Mouse (Mus musculus): ENCODE results near the gene Zfp541. TPM values are rescaled to one million over a fixed set of nuclear protein-coding genes. Genes with fewer than 3 reads are reported as not detected.

Zfp541 gene
- polyA plus RNA-seq, 1 experiment from 2014 or later: not detected

DNA sequence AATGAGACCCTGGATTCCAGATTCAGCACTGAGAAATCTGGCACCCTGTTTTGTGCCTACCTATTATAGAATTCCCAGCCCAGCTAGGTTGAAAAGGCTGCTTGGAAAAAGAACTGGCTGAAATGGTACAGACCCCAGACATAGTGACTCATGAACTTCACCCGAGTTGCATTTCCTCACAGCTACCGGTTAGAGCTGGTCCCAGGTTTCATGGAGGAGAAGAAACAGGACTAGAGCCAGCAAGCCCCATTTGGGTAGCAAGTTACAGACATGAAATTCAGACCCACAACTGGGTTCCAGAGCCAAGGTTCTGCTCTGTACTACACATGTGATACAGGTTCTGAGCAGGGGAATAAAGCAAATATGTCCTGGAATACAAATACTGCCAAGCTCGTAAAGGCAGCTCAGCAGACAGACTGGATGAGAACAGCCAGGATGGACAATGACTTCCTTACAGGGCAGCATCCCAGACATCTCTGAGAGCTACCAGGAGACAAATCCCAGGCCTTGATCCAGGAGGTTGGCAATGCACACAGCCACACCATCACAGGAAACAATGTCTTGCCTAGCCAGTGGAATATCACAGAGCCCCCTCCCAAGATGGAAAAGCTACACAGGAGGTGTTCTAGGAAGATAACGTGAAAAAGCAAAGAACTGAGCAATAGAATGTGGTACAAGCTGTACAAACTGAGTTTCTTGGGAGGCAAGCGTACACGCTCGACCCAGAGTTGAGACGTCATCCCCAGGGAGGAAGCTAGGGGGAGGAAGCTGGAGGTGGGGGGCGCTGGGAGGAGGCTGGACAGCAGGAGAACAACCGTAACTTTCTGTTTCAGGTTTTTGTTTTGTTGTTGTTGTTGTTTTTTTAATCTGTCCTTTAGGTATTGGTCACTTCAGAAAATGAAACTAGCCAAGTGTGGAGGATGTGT, 18.5 kb upstream of the Zfp541 start:
- ATAC-seq (no peak), DNase-seq (ENCODE audit: low spot score) (no peak)
- 86% methylated on average over 10 of the region's 10 CpGs for WGBS
- H3K9ac ChIP-seq (ENCODE audit: low read length): 0 out of 2 replicates have a peak overlapping the region, but pooled peaks have one; percentile 8
- peaks cover 7% of the 10 kb centered on the region; the same call in 1 of the 2 replicates for H3K36me3 ChIP-seq (ENCODE audit: control insufficient read depth, insufficient read depth, low read length)
- no peak overlapping the region for H3K4me3 ChIP-seq (ENCODE audit: low read depth, low read length)
- no peaks in the 10 kb centered on the region for H3K9me3 ChIP-seq (replicated peaks; ENCODE audit: control insufficient read depth, low read length)
- H3K4me1 ChIP-seq (ENCODE audit: control insufficient read depth, insufficient read depth, low read length): peaks cover 20% of the 10 kb centered on the region
- no peak overlapping the region for H3K4me2 ChIP-seq (ENCODE audit: low read length)
- no peaks in the 10 kb centered on the region for H3K27me3 ChIP-seq (replicated peaks; ENCODE audit: control insufficient read depth, insufficient read depth, low read length)
- H3K27ac ChIP-seq (ENCODE audit: low read depth, low read length): 0 out of 2 replicates have a peak overlapping the region, but pooled peaks have one; percentile 14

DNA sequence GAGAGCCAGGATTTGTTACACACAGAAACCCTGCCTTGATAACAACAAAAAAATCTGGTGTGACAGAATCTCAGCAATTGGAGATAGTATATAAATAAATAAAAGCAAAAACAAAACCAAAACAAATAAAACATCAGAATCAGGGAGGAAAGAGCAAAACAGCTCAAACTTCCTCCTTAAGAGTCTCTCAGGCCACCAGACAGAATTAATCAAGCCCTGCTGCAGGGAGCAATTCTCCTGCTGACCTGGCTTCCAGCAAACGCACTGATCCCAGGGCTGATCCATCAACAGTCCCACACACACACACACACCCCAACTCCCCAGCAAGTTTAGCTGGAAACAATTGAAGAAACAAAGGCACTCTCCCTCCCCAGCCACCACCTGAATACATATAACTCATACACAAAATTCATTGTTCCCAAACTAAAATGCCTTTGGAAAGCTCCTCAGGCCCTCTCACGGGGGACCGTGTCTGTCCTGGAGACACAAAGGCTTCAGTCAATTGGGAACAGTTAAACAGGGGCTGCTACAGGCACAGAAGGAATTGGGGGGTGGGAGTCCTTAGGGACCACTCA, 17.7 kb upstream of the Zfp541 start:
- H3K4me2 ChIP-seq (ENCODE audit: low read length): no peak overlapping the region
- WGBS: 32% methylated on average over 3 of the region's 3 CpGs
- peaks cover 21% of the 10 kb centered on the region for H3K4me1 ChIP-seq (ENCODE audit: control insufficient read depth, insufficient read depth, low read length)
- H3K27me3 ChIP-seq (replicated peaks; ENCODE audit: control insufficient read depth, insufficient read depth, low read length): no peaks in the 10 kb centered on the region
- no peak overlapping the region for H3K4me3 ChIP-seq (ENCODE audit: low read depth, low read length)
- no peaks in the 10 kb centered on the region for H3K9me3 ChIP-seq (replicated peaks; ENCODE audit: control insufficient read depth, low read length)
- no peak overlapping the region for H3K27ac ChIP-seq (ENCODE audit: low read depth, low read length)
- ATAC-seq (no peak), DNase-seq (ENCODE audit: low spot score) (no peak)
- H3K36me3 ChIP-seq (ENCODE audit: control insufficient read depth, insufficient read depth, low read length): peaks cover 7% of the 10 kb centered on the region; the same call in 1 of the 2 replicates
- peak overlapping the region; percentile 43; the same call in 1 of the 2 replicates for H3K9ac ChIP-seq (ENCODE audit: low read length)

DNA sequence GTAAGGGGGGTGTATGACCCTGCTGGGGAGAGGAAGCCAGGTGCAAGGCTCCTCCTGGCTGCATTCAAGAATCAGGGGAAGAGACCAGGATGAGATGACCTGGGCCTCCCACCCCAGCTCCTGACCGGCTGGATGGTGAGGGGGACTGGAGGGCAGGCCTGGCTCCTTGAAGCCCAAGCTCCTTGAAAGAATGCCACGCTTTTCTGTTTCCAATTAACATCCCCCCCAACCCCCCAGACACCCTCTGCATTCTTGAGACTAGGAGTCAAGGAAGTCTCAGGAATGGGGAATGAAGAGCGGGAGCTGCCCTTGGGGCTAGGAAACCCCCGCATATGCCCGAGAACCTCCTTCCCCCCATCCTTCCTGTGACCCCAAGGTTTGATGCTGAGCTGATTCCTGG, 17.1 kb upstream of the Zfp541 start:
- no peaks in the 10 kb centered on the region for H3K27me3 ChIP-seq (replicated peaks; ENCODE audit: control insufficient read depth, insufficient read depth, low read length)
- peak overlapping the region; percentile 43 for H3K9ac ChIP-seq (ENCODE audit: low read length)
- ATAC-seq: no peak
- no peaks in the 10 kb centered on the region for H3K9me3 ChIP-seq (replicated peaks; ENCODE audit: control insufficient read depth, low read length)
- no peak overlapping the region for H3K4me3 ChIP-seq (ENCODE audit: low read depth, low read length)
- no peak overlapping the region for H3K4me2 ChIP-seq (ENCODE audit: low read length)
- H3K36me3 ChIP-seq (ENCODE audit: control insufficient read depth, insufficient read depth, low read length): peaks cover 7% of the 10 kb centered on the region; the same call in 1 of the 2 replicates
- H3K4me1 ChIP-seq (ENCODE audit: control insufficient read depth, insufficient read depth, low read length): peaks cover 26% of the 10 kb centered on the region
- no peak overlapping the region for H3K27ac ChIP-seq (ENCODE audit: low read depth, low read length)
- WGBS: 55% methylated on average over 5 of the region's 5 CpGs
- no peak for DNase-seq (ENCODE audit: low spot score)

DNA sequence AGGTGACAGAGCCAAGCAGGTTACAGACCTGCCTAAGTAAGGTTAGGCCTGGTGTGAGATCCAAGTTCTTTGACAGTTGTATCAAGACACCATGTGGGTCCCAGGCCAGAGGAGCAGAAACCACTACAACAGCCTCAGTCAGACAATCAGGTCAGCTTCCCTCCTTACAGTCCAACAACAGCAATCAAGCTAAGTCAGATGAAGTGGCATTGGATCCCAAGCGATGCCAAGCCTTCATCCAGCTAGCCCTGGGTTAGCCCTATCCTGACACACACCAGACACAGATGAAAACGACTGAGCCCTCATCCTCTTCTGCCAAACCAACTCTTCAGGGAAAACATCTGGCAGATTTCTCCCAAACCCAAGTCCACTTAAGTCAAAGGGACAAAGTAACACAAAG, 16.1 kb upstream of the Zfp541 start:
- peak overlapping the region; percentile 99; the same call in 1 of the 2 replicates for H3K27ac ChIP-seq (ENCODE audit: low read depth, low read length)
- peaks cover 7% of the 10 kb centered on the region; the same call in 1 of the 2 replicates for H3K36me3 ChIP-seq (ENCODE audit: control insufficient read depth, insufficient read depth, low read length)
- H3K9ac ChIP-seq (ENCODE audit: low read length): peak overlapping the region; percentile 99; the same call in 1 of the 2 replicates
- DNase-seq (ENCODE audit: low spot score): no peak
- H3K4me2 ChIP-seq (ENCODE audit: low read length): peak overlapping the region; percentile 81
- peak overlapping the region; percentile 86 for H3K4me3 ChIP-seq (ENCODE audit: low read depth, low read length)
- H3K9me3 ChIP-seq (replicated peaks; ENCODE audit: control insufficient read depth, low read length): no peaks in the 10 kb centered on the region
- ATAC-seq: no peak
- H3K4me1 ChIP-seq (ENCODE audit: control insufficient read depth, insufficient read depth, low read length): peaks cover 32% of the 10 kb centered on the region
- H3K27me3 ChIP-seq (replicated peaks; ENCODE audit: control insufficient read depth, insufficient read depth, low read length): no peaks in the 10 kb centered on the region
- 68% methylated on average over 2 of the region's 2 CpGs for WGBS

DNA sequence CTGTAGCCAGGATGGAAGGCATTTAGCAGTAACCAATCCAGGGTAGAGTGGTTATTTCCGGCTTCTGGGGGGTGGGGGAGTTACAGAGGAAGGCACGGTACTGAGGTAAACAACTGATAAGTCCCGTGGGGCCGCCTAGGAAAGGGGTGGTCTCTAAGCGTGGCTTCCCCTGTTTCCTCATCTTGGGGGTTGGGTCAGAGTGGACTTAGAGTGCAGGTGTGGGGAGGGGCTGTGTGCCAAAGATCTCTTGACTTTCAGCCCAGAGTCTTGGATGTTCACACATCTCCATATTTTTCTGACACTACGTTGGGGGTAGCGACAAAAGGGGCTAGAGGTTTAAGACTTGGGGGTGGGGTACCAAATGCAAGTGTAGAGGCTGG, 15.5 kb upstream of the Zfp541 start:
- DNase-seq (ENCODE audit: low spot score) (peak; percentile 54), ATAC-seq (peak; percentile 9; the same call in 1 of the 2 replicates)
- H3K27ac ChIP-seq (ENCODE audit: low read depth, low read length): peak overlapping the region; percentile 99
- peak overlapping the region; percentile 99 for H3K9ac ChIP-seq (ENCODE audit: low read length)
- WGBS: 4% methylated on average over 7 of the region's 7 CpGs
- H3K4me1 ChIP-seq (ENCODE audit: control insufficient read depth, insufficient read depth, low read length): peaks cover 32% of the 10 kb centered on the region
- no peaks in the 10 kb centered on the region for H3K9me3 ChIP-seq (replicated peaks; ENCODE audit: control insufficient read depth, low read length)
- H3K36me3 ChIP-seq (ENCODE audit: control insufficient read depth, insufficient read depth, low read length): peaks cover 7% of the 10 kb centered on the region; the same call in 1 of the 2 replicates
- H3K27me3 ChIP-seq (replicated peaks; ENCODE audit: control insufficient read depth, insufficient read depth, low read length): no peaks in the 10 kb centered on the region
- H3K4me3 ChIP-seq (ENCODE audit: low read depth, low read length): peak overlapping the region; percentile 86
- H3K4me2 ChIP-seq (ENCODE audit: low read length): peak overlapping the region; percentile 81

DNA sequence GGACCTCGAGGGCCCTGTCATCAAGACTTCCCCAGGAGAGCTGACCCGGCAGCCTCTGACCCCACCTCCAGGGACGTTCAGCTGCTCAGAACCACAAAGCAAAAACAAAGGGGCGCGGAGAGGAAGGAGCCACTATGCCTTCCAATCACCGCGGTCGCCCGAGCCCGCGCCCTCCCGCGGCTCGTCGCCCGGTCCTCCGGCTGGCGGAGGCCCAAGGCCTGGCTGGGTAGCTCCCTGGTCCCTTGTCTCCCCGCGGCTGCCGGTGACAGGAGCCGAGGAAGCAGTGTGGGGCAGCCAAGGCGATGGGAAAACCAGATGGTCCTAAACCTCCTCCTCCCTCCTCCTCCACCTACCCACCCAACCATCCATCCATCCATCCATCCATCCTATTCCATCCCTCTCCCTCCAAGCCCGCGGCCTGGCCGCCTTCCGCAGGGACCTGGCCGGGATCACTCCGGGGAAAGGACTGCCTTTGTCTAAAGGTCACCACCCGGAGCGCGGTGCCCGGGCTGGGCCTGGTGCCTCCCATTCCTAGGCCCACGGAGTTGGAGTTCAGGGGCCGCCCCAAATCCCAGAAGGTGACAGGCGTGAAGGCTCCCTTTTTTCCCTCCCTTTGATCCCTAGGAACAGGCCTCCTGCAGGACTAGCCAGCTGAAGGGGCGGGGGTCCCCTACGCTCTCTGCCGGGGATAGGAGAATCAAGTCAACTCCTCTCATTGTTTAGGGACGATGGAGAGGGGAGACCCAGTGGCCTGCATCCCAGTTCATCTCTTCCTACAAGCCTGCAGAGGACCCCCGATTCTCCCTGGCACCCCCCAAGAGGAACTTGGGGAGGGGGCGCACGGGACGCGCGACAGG, 14.9 kb upstream of the Zfp541 start:
- Histone ChIP-seq H3K4me2 (ENCODE audit: low read length) (peak overlapping the region; percentile 81), H3K4me3 (ENCODE audit: low read depth, low read length) (peak overlapping the region; percentile 86), H3K9ac (ENCODE audit: low read length) (peak overlapping the region; percentile 99), H3K9me3 (replicated peaks; ENCODE audit: control insufficient read depth, low read length) (no peaks in the 10 kb centered on the region), H3K27me3 (replicated peaks; ENCODE audit: control insufficient read depth, insufficient read depth, low read length) (no peaks in the 10 kb centered on the region), H3K27ac (ENCODE audit: low read depth, low read length) (peak overlapping the region; percentile 99), H3K36me3 (ENCODE audit: control insufficient read depth, insufficient read depth, low read length) (peaks cover 7% of the 10 kb centered on the region; the same call in 1 of the 2 replicates), H3K4me1 (ENCODE audit: control insufficient read depth, insufficient read depth, low read length) (peaks cover 32% of the 10 kb centered on the region)
- WGBS: under 1% methylated on average over 34 of the region's 46 CpGs
- DNase-seq (ENCODE audit: low spot score): peak; percentile 72
- peak; percentile 37 for ATAC-seq

DNA sequence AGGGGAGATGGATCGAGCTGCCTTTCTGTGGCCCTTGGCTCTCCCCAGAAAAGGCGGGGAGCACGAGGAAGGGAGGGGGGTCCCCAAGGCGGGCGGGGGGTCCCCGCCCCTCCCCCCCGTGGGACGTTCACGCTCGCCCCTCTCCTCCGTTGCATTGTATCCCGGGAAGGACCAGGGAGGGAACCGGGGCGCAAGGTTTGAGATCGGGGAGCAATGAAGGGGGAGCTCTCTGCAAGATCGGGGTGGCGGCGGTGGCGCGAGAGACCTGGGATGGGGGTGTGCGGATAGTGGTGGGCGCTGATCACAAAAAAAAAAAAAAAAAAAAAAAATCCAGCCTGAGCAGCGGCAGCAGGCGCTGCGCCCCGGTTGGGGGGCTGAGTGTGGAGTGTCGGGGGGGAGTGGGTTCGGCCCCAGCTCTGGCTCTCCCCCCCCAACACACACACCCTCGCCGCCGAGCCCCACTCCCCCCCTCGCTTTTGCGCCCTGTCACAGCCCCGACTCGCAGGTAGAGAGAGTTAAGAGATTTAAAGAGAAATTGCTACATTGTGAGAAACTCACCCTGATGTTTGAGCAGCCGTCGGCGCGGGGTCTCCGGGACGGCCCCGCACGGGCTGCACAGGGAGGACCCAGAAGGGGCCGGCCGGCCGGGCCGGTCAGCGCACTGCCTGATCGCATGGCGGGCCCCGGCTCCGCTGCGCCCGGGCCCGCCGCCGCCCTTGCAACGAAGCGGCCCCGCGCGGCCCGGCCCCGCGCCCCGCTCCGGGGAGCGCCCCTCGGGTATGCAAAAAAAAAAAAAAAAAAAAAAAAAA, 14.1 kb upstream of the Zfp541 start, which contains the start of gene Bicra:
TSS of gene Bicra (minus strand) at position 584 of the 809 bp plus-strand sequence.
- Histone ChIP-seq H3K4me2 (ENCODE audit: low read length) (peak within 1 kb of the TSS; percentile 92), H3K4me3 (ENCODE audit: low read depth, low read length) (peak within 1 kb of the TSS; percentile 86), H3K4me1 (ENCODE audit: control insufficient read depth, insufficient read depth, low read length) (peaks cover 35% of the 10 kb centered on the region), H3K36me3 (ENCODE audit: control insufficient read depth, insufficient read depth, low read length) (peaks cover 7% of the 10 kb centered on the region; the same call in 1 of the 2 replicates), H3K9ac (ENCODE audit: low read length) (peak within 1 kb of the TSS; percentile 99), H3K9me3 (replicated peaks; ENCODE audit: control insufficient read depth, low read length) (no peaks in the 10 kb centered on the region), H3K27me3 (replicated peaks; ENCODE audit: control insufficient read depth, insufficient read depth, low read length) (no peaks in the 10 kb centered on the region), H3K27ac (ENCODE audit: low read depth, low read length) (peak within 1 kb of the TSS; percentile 99)
- under 1% methylated on average over 50 of the region's 69 CpGs for WGBS
- ATAC-seq (peak; percentile 68), DNase-seq (ENCODE audit: low spot score) (peak; percentile 93)
